Mouse (Mus musculus) 3T3-L1 (cell line): Measurements from ENCODE around the gene Mansc4.

Experiments used
- DNase-seq: peaks from one replicate; pipeline ENCODE4 v3.0.0-alpha.2; 2015; ENCODE audit warnings: low read depth, low spot score

Mansc4 gene

GRCm38 (mm10) chr6:147086594-147087225, at the start of gene Mansc4:
TSS of gene Mansc4 (minus strand) at chr6:147087032.
- DNase-seq: no peak

GRCm38 (mm10) chr6:147127239-147127638, 40.4 kb upstream of the Mansc4 start:
- no peak for DNase-seq

DNA sequence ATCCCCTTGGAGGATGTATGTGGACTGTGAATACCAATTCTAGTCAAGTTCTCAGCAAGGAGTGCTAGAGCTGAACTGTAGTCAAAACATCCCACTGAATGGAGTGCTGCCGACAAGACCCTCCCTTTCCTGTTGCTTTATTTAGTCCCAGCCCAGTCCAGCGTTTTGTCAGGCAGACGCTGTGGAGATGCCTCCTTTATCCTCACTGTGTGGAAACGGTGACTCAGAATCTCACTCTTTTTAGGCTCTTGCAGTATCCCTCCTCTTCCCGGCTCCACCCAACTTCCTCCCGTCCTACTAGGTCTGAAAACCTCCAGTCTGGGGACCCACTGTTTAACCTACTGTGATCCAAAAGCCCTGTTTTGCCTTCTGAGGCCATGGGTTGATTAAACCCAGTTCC, 34.5 kb upstream of the Mansc4 start:
- DNase-seq: peak; percentile 23

GRCm38 (mm10) chr6:147118190-147118589, 31.4 kb upstream of the Mansc4 start:
- DNase-seq: no peak

- DNase-seq: peak; percentile 60
These were observed 30.9 kb upstream of the Mansc4 start for GRCm38 (mm10) chr6:147117764-147118163.

DNA sequence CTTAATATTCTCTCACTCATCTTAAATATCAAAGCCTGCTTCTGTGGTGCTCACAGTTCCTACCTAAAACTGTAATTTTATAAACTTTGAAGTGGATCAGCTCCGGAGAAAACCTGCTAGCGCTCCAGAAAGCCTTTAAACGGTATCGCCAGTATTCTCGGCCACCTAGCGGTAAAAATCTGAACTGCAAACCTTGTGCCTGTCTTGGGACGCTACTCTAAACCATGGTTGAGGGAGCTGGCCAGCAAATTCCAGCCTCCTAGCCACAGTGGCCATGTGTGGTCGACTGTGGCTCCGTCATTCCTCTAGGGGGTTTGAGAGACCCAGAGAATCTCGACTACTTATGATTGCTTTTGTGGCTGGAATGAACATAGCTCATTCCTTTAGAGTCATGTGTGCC, 29.7 kb upstream of the Mansc4 start:
- DNase-seq: peak; percentile 68

DNA sequence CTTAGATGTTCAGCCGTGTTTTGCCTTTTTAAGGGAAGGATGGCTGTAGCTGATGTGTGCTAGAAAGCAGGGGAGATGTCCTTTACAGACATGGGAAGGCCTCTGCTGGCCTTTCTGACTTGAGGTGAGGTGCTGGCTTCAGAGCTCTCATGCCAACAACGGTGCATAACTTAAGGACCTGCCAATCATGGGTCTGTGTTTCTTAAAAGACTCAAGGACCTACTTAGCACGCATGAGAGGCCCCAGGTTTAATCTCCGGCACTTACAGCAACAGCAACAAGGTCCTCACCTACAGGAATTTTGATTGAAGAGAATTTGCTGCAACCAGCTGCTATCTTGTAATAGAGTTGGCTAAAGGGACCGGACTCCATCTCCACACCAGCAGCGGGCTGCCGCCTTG, 22.5 kb upstream of the Mansc4 start:
- no peak for DNase-seq

DNA sequence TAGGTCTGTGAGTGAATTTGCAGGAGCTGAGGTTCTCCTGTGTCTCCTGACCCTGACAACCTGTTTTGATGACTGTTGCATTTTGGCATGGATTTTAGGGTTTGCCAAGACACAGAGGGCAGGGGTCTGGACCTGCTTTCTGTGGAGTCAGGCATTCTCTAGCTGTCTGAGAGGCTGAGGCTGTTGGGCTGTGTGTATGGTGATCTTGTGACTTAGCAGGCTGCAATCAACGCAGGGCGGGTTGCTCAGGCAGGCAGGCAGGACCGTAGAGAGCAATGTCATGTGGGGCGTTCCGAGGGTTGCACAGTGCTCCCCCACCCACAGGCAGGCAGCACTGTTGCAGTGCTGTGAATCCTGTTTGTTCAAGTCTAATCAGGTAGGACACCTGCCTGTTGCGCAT, 19.9 kb upstream of the Mansc4 start:
- DNase-seq: no peak

- DNase-seq: no peak
These were observed 18.7 kb upstream of the Mansc4 start for GRCm38 (mm10) chr6:147105529-147105928.

DNA sequence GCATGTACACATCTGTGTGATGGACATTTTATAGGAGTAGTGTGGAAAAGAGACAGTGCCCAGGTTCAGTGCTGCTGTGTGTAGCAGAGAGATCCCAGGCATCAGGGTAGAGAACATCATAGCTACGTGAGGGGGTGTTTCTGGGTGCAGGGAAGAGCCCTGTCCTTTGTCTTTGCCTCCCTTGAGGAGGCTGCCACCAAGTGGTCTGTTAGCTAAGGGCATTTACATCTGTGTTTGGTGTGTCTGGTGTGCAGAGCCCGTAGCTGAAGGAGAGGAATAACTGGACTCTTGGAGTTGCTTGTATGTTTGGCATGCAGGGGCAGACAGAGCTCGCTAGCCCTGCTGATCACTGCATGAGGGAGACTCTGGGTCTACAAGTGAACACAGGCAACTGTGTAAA, 15.5 kb upstream of the Mansc4 start:
- no peak for DNase-seq

- no peak for DNase-seq
These were observed 12.8 kb upstream of the Mansc4 start for GRCm38 (mm10) chr6:147099458-147100277.

DNA sequence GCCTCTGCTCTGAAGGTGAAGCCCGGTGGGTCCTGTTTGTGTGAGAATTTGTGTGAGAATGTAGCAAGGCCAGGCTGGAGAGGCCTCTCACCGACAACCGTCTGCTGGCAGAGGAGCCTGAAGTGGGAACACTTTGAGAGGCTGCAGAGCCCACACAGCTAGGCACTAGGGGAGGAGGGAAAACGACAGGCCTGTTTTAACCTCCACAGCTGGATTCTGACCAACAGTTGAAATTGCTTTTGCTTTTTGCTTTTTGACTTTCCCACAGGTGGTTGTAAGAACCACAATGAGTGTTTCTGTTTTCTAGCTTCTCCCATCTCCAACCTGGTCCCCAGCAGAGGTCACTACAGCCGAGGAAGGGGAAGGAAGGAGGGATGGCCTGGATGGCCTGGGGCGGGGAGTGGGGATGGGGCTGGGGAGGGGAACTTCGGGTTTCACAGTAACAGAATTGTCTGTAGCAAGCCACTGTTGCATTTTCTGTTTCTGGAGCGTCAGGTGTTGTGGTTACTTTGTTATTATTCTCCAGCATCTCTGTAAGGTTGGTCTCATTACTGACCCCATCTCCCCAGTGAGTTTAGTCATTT, 10.6 kb upstream of the Mansc4 start:
- DNase-seq: no peak

- DNase-seq: no peak
These were observed 10.1 kb upstream of the Mansc4 start for GRCm38 (mm10) chr6:147096934-147097333.

- DNase-seq: peak; percentile 24
These were observed 9.3 kb upstream of the Mansc4 start for GRCm38 (mm10) chr6:147096109-147096508.

GRCm38 (mm10) chr6:147094771-147095170, 7.9 kb upstream of the Mansc4 start:
- DNase-seq: no peak

DNA sequence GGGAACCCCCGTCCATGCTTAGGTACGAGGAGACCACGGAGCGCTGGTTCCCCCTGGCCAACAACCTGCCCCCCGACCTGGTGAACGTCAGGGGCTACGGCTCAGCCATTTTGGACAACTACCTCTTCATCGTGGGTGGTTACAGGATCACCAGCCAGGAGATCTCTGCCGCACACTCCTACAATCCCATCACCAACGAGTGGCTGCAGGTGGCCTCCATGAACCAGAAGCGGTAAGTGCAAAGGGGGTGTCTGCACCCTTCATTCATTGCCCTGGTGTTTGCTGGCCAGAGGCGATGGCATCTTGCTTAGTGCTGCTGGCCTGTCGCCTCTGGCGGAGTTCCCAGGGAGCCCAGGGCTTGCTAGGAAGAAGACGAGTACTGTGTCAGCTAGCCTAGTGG, 5.3 kb upstream of the Mansc4 start:
- DNase-seq: peak; percentile 60

DNA sequence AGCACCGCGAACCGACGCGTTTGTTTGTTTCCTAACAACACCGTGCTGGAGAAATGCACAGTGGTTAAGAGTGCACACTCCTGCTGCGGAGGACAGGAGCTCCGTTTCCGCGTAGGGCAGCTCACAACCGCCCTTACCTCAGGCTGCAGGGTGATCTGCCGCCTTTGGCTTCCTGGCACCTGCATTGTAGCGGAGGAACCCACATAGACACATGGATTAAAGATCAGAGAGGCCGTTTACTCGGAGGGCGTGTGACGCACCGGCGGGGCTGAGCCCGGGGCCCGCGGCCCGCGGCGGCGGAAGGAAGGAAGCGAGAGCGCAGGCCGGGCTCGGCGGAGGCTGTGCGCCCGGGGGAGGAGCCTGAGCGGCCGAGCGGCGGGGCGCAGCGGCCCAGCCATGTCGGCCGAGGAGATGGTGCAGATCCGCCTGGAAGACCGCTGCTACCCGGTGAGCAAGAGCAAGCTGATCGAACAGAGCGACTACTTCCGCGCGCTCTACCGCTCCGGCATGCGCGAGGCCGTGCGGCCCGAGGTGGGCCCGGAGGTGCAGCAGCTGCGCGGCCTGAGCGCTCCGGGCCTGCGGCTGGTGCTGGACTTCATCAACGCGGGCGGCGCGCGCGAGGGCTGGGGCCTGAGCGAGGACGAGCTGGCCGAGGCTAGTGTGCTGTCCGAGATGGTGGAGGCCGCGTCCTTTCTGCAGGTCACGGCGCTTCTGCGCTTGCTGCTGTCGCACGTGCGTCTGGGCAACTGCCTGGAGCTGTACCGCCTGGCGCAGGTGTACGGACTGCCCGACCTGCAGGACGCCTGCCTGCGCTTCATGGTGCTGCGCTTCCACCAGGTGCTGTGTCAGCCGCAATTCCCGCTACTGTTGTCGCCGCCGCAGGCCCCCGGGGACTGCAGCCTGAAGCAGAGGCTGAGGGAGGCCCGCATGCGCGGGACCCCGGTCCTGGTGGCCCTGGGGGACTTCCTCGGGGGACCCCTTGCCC, 4.6 kb upstream of the Mansc4 start, which contains the start of gene Klhl42:
Gene Klhl42, plus strand, starts transcription at position 244 of the 985 bp plus-strand sequence.
- peak; percentile 62 for DNase-seq

- DNase-seq: no peak
These were observed 3.4 kb upstream of the Mansc4 start for GRCm38 (mm10) chr6:147090191-147090590.

DNA sequence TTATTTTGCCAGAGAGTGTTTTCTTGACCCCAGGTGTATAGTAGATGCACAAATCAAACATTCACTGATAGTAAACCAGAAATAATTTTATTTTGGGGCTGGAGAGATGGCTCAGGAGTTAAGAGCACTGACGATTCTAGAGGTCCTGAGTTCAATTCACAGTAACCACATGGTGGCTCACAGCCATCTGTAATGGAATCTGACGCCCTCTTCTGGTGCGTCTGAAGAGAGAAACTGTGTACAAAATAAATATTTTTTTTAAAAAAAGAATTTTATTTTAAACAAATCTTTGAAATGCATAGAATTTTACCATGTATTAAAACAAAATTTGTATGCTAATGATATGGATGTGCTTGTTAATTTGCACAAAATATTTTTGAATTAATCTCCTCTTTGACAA, 1.7 kb upstream of the Mansc4 start:
- no peak for DNase-seq

GRCm38 (mm10) chr6:147087736-147088135, 904 bp upstream of the Mansc4 start:
- no peak for DNase-seq

DNA sequence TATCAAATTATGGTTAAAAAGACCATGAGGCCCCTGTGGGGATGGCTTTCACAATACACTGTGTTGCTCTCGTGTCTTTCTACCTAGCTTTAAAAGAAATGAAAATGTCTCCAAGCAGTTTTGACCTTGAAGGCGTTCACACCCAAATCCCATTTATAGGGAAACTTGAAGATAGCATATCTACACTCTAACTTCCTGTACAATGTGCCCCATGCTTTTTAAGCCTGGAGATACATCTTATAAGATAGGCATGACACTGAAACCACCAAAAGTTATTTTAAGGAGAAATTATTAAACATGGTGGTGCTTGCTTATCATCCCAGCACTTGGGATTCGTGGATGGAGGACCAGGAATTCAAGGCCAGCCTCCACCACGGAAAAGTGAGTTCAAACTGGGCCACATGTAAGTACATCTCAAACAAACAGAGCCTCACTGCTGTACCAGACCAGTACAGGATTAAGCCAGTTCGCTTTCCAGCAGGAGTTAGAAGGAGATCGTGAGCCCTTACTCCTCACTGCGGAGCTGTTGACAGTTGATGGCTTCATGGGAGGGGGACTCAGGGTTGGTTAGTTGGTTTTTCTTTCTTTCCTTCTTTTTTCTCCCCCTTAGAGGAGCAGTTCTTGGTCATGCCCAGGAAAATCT, 1.3 kb downstream of the Mansc4 start:
- DNase-seq: no peak
